Mouse (Mus musculus) CH12.LX (cell line): ENCODE data around the gene Spata48. TPM values are rescaled to one million over a fixed set of nuclear protein-coding genes. Genes with fewer than 3 reads are reported as not detected.

Experiments
- DNase-seq: peaks from one replicate; pipeline ENCODE4 v3.0.0-alpha.2; 2013; ENCODE audit errors: extremely low read depth
- H3K27ac ChIP-seq: 2 replicates; pipeline ENCODE4 v1.5.1; 2012; ENCODE audit warnings: low read depth, mild to moderate bottlenecking, control low read depth, moderate library complexity; ENCODE audit not compliant: insufficient read depth
- H3K27me3 ChIP-seq: replicated peaks from 2 replicates; pipeline ENCODE3; 2012; ENCODE audit warnings: inconsistent platforms
- H3K36me3 ChIP-seq, 2 experiments: replicated peaks in 1 of 2; 2 replicates each; pipeline versions ENCODE3 to v1.6.1; 2012; ENCODE audit warnings: inconsistent platforms in 1 of 2, low read length in 1 of 2, mild to moderate bottlenecking in 1 of 2, mixed read lengths in 1 of 2, moderate library complexity in 1 of 2; ENCODE audit not compliant: control insufficient read depth in 1 of 2, insufficient read depth in 1 of 2
- H3K4me1 ChIP-seq, 2 experiments: 2 replicates each; pipeline ENCODE4 v1.6.1; 2012; ENCODE audit warnings: inconsistent platforms in 1 of 2, moderate library complexity in 1 of 2; ENCODE audit not compliant: insufficient read depth in 2 of 2, control insufficient read depth in 1 of 2
- H3K4me2 ChIP-seq: 2 replicates; pipeline ENCODE4 v1.6.1; 2012; ENCODE audit warnings: low read depth, mild to moderate bottlenecking, control low read depth; ENCODE audit not compliant: poor library complexity, insufficient read depth, severe bottlenecking
- H3K4me3 ChIP-seq, 3 experiments: fragments of 150-350 bp in 1 of 3; sonication (generic) in 1 of 3; replicated peaks in 1 of 3; 2 replicates each; pipeline versions ENCODE3 to v1.5.1; 2011 to 2012; ENCODE audit warnings: low read depth in 2 of 3, low read length in 2 of 3, mild to moderate bottlenecking in 2 of 3, moderate library complexity in 2 of 3, control low read depth in 1 of 3, improper control_type of control experiment in 1 of 3, inconsistent platforms in 1 of 3, mixed read lengths in 1 of 3; ENCODE audit not compliant: poor library complexity in 1 of 3
- H3K79me2 ChIP-seq: replicated peaks from 2 replicates; pipeline ENCODE4 v1.6.1; 2012; ENCODE audit warnings: mild to moderate bottlenecking, moderate library complexity; ENCODE audit not compliant: control insufficient read depth, poor library complexity, insufficient read depth, severe bottlenecking; ENCODE audit errors: extremely low read depth
- H3K9ac ChIP-seq: 2 replicates; pipeline ENCODE4 v1.6.1; 2012; ENCODE audit warnings: low read depth, mild to moderate bottlenecking, control low read depth, moderate library complexity; ENCODE audit not compliant: insufficient read depth
- H3K9me3 ChIP-seq: replicated peaks from 2 replicates; pipeline ENCODE3; 2012; ENCODE audit warnings: low read length, inconsistent platforms, mixed read lengths
- CHD1 ChIP-seq: IDR thresholded peaks from 2 replicates; pipeline ENCODE4 v1.6.1; 2012; ENCODE audit warnings: low read depth, low read length, improper control_type of control experiment, inconsistent platforms
- CTCF ChIP-seq, 2 experiments: IDR thresholded peaks in 1 of 2; conservative IDR thresholded peaks in 1 of 2; 2 replicates each; pipeline ENCODE4 v1.5.1; 2011 to 2012; ENCODE audit warnings: low read depth in 2 of 2, low read length in 2 of 2, improper control_type of control experiment in 1 of 2, inconsistent platforms in 1 of 2, mild to moderate bottlenecking in 1 of 2, moderate library complexity in 1 of 2
- EP300 ChIP-seq: IDR thresholded peaks from 2 replicates; pipeline ENCODE4 v1.6.1; 2011; ENCODE audit warnings: low read length, improper control_type of control experiment
- ETS1 ChIP-seq: conservative IDR thresholded peaks from 2 replicates; pipeline ENCODE4 v1.6.1; 2012; ENCODE audit warnings: low read depth, mild to moderate bottlenecking, inconsistent platforms, low read length, improper control_type of control experiment, moderate library complexity
- GABPA ChIP-seq: IDR thresholded peaks from 2 replicates; pipeline ENCODE4 v1.6.1; 2012; ENCODE audit warnings: low read depth, low read length, improper control_type of control experiment, inconsistent platforms; ENCODE audit not compliant: insufficient replicate concordance
- HCFC1 ChIP-seq: IDR thresholded peaks from 2 replicates; pipeline ENCODE4 v1.6.1; 2012; ENCODE audit warnings: low read depth, mild to moderate bottlenecking, inconsistent platforms, low read length, improper control_type of control experiment
- IRF4 ChIP-seq: IDR thresholded peaks from 2 replicates; pipeline ENCODE4 v1.6.1; 2014; ENCODE audit warnings: low read depth, mild to moderate bottlenecking, inconsistent platforms, low read length, improper control_type of control experiment
- JUN ChIP-seq: IDR thresholded peaks from 2 replicates; pipeline ENCODE4 v1.6.1; 2011; ENCODE audit warnings: low read depth, mild to moderate bottlenecking, low read length, improper control_type of control experiment, moderate library complexity; ENCODE audit not compliant: insufficient read depth
- JUND ChIP-seq: conservative IDR thresholded peaks from 2 replicates; pipeline ENCODE4 v1.6.1; 2011; ENCODE audit warnings: low read depth, low read length, improper control_type of control experiment
- MAFK ChIP-seq: IDR thresholded peaks from 2 replicates; pipeline ENCODE4 v1.6.1; 2011; ENCODE audit warnings: low read length, improper control_type of control experiment; ENCODE audit not compliant: insufficient replicate concordance
- MAX ChIP-seq: IDR thresholded peaks from 2 replicates; pipeline ENCODE4 v1.6.1; 2011; ENCODE audit warnings: low read length, improper control_type of control experiment
- MEF2A ChIP-seq: IDR thresholded peaks from 2 replicates; pipeline ENCODE4 v1.6.1; 2014; ENCODE audit warnings: low read depth, mild to moderate bottlenecking, inconsistent platforms, low read length, improper control_type of control experiment, borderline replicate concordance
- MXI1 ChIP-seq: IDR thresholded peaks from 2 replicates; pipeline ENCODE4 v1.6.1; 2011; ENCODE audit warnings: mild to moderate bottlenecking, low read depth, low read length, improper control_type of control experiment
- POLR2AphosphoS2 ChIP-seq: IDR thresholded peaks from 2 replicates; pipeline ENCODE4 v1.6.1; 2011; ENCODE audit warnings: low read depth, low read length, improper control_type of control experiment
- RAD21 ChIP-seq: IDR thresholded peaks from 2 replicates; pipeline ENCODE4 v1.6.1; 2011; ENCODE audit warnings: low read depth, mild to moderate bottlenecking, low read length, improper control_type of control experiment, moderate library complexity
- RCOR1 ChIP-seq: conservative IDR thresholded peaks from 2 replicates; pipeline ENCODE4 v1.6.1; 2012; ENCODE audit warnings: low read depth, mild to moderate bottlenecking, inconsistent platforms, low read length, improper control_type of control experiment
- SIN3A ChIP-seq: IDR thresholded peaks from 2 replicates; pipeline ENCODE4 v1.6.1; 2012; ENCODE audit warnings: low read length, improper control_type of control experiment, inconsistent platforms
- TCF12 ChIP-seq: IDR thresholded peaks from 2 replicates; pipeline ENCODE4 v1.6.1; 2014; ENCODE audit warnings: low read depth, mild to moderate bottlenecking, inconsistent platforms, low read length, improper control_type of control experiment
- UBTF ChIP-seq: IDR thresholded peaks from 2 replicates; pipeline ENCODE4 v1.6.1; 2012; ENCODE audit warnings: low read depth, mild to moderate bottlenecking, inconsistent platforms, low read length, improper control_type of control experiment, moderate library complexity
- USF1 ChIP-seq: IDR thresholded peaks from 2 replicates; pipeline ENCODE4 v1.6.1; 2014; ENCODE audit warnings: low read depth, mild to moderate bottlenecking, inconsistent platforms, low read length, improper control_type of control experiment
- ZC3H11A ChIP-seq: IDR thresholded peaks from 2 replicates; pipeline ENCODE4 v1.6.1; 2012; ENCODE audit warnings: low read depth, mild to moderate bottlenecking, inconsistent platforms, low read length, improper control_type of control experiment
- ZKSCAN1 ChIP-seq: IDR thresholded peaks from 2 replicates; pipeline ENCODE4 v1.6.1; 2012; ENCODE audit warnings: low read depth, inconsistent platforms, low read length, improper control_type of control experiment, borderline replicate concordance
- ZNF384 ChIP-seq: IDR thresholded peaks from 2 replicates; pipeline ENCODE4 v1.6.1; 2012; ENCODE audit warnings: low read depth, low read length, improper control_type of control experiment, inconsistent platforms
- dilution Hi-C: fragments of 300-500 bp; cut with MboI; formaldehyde crosslinking; loops from 2 replicates; pipeline ENCODE4 v1.14.3; 2020; ENCODE audit warnings: low sequenced_read_pairs; ENCODE audit not compliant: extremely low pct_unique_long_range_greater_than_20kb, extremely low pct_ligation_motif_present
- in situ Hi-C: fragments of 300-500 bp; cut with MboI; formaldehyde crosslinking; loops from 3 replicates; pipeline ENCODE4 v1.14.3; 2019; ENCODE audit warnings: low sequenced_read_pairs, low pct_ligation_motif_present, low pct_unique_long_range_greater_than_20kb, mixed read lengths
- polyA plus RNA-seq: library from polyadenylated mRNA; unstranded; fragments of >175 nt; gene quantifications from 2 replicates; pipeline ENCODE4 v1.2.1, GENCODE M21; 2012; ENCODE audit warnings: low read depth; ENCODE audit not compliant: insufficient read length
- total RNA-seq, 2 experiments: library from RNA; depleted of rRNA; stranded (reverse); fragments of 300-350 nt in 1 of 2; fragments of >200 nt in 1 of 2; gene quantifications; 2 replicates each; pipeline ENCODE4 v1.2.3; 2012 to 2014

Spata48 gene
- total and polyA plus RNA-seq, 3 experiments, result 0.42 to 0.51 (median 0.44) TPM

GRCm38 (mm10) chr11:11559099-11559686 is 97.3 kb downstream of the Spata48 start:
- no peaks in the 10 kb centered on the region for H3K9me3 ChIP-seq
- H3K4me2 ChIP-seq, result peak overlapping the region; percentile 87
- peaks cover 28 to 76% of the 10 kb centered on the region in 2 experiments for H3K4me1 ChIP-seq
- H3K27me3 ChIP-seq, result no peaks in the 10 kb centered on the region
- DNase-seq, result peak; percentile 53
- H3K79me2 ChIP-seq, result peaks cover 16% of the 10 kb centered on the region
- H3K36me3 ChIP-seq, result peaks cover 6 to 18% of the 10 kb centered on the region in 2 experiments
- H3K27ac ChIP-seq, result peak overlapping the region; percentile 88
- 0 out of 2 replicates have a peak, but pooled peaks have one; percentile 25 for TF ChIP-seq UBTF
- 0 out of 2 replicates have a peak, but pooled peaks have one; percentile 25 for TF ChIP-seq CHD1
- peak; percentile 73; the same call in 1 of the 2 replicates for TF ChIP-seq EP300
- no peak for TF ChIP-seq JUN
- TF ChIP-seq IRF4, result peak; percentile 72
- no peak for TF ChIP-seq POLR2AphosphoS2
- in situ Hi-C loops, result loop anchor here (5.0 kb wide), 1 partner anchor 228 kb away; no protein-coding TSS in a partner anchor
- dilution Hi-C loops, result no loop called here
- H3K9ac ChIP-seq, result peak overlapping the region; percentile 92
- peak overlapping the region; percentile 56 to 60 (median 60) for H3K4me3 ChIP-seq

GRCm38 (mm10) chr11:11561118-11561517 is 99.2 kb downstream of the Spata48 start:
- in situ Hi-C loops, result loop anchor here (10.0 kb wide), 1 partner anchor 124 kb away; the partner anchor contains the start of gene Ikzf1

GRCm38 (mm10) chr11:11564266-11565044 is 102.6 kb downstream of the Spata48 start:
- in situ Hi-C loops, result loop anchor here (10.0 kb wide), 1 partner anchor 120 kb away; the partner anchor contains the start of gene Ikzf1
- Histone ChIP-seq H3K4me3 (no peak overlapping the region), H3K4me1 (peaks cover 37 to 93% of the 10 kb centered on the region in 2 experiments), H3K27me3 (no peaks in the 10 kb centered on the region), H3K79me2 (peaks cover 2% of the 10 kb centered on the region; the same call in 1 of the 2 replicates), H3K9me3 (no peaks in the 10 kb centered on the region), H3K27ac (peak overlapping the region; percentile 34), H3K9ac (no peak overlapping the region), H3K4me2 (no peak overlapping the region), H3K36me3 (peaks cover 13 to 57% of the 10 kb centered on the region in 2 experiments)
- peak; percentile 88 for DNase-seq
- dilution Hi-C loops, result no loop called here
- no peak for TF ChIP-seq JUND
- TF ChIP-seq SIN3A, result no peak
- TF ChIP-seq MEF2A, result no peak
- peak; percentile 44 for TF ChIP-seq RAD21
- TF ChIP-seq MXI1, result no peak
- TF ChIP-seq GABPA, result no peak
- no peak for TF ChIP-seq ZC3H11A
- TF ChIP-seq HCFC1, result no peak
- no peak for TF ChIP-seq ZKSCAN1
- peak; percentile 36; the same call in 1 of the 2 replicates for TF ChIP-seq TCF12
- peak in 1 of 2 experiments; percentile 35; a peak in 2 of 4 replicates for TF ChIP-seq CTCF (conservative IDR thresholded peaks at IDR 0.05 in 1 of 2, IDR thresholded peaks at IDR 0.05 in 1 of 2; ENCODE audit: low read depth in 2 of 2, low read length in 2 of 2)
- TF ChIP-seq UBTF, result no peak
- TF ChIP-seq ETS1, result peak; percentile 43; the same call in 1 of the 2 replicates
- no peak for TF ChIP-seq CHD1
- TF ChIP-seq MAX, result no peak
- TF ChIP-seq EP300, result peak; percentile 59; the same call in 1 of the 2 replicates
- no peak for TF ChIP-seq MAFK

More at GRCm38 (mm10) chr11:11561118-11561517, 99.2 kb downstream of the Spata48 start:
- Histone ChIP-seq H3K9me3 (no peaks in the 10 kb centered on the region), H3K4me2 (no peak overlapping the region), H3K27me3 (no peaks in the 10 kb centered on the region), H3K36me3 (peaks cover 6 to 33% of the 10 kb centered on the region in 2 experiments), H3K9ac (no peak overlapping the region), H3K79me2 (peaks cover 16% of the 10 kb centered on the region), H3K27ac (no peak overlapping the region), H3K4me1 (peaks cover 36 to 83% of the 10 kb centered on the region in 2 experiments), H3K4me3 (no peak overlapping the region)
- TF ChIP-seq ZNF384 (peak; percentile 38; the same call in 1 of the 2 replicates), USF1 (no peak), RCOR1 (no peak)
- dilution Hi-C loops, result no loop called here
- no peak for DNase-seq
